Mouse (Mus musculus): ENCODE data around the gene Ccnd3.

- no peak for TF ChIP-seq POLR2A (IDR thresholded peaks at IDR 0.05; ENCODE audit: extremely low read depth, insufficient read depth, low read length)
- TF ChIP-seq CTCF (IDR thresholded peaks at IDR 0.05; ENCODE audit: low read depth, low read length) = no peak
These were observed 73.8 kb downstream of the Ccnd3 start for GRCm38 (mm10) chr17:47578655-47579054.
